Mouse (Mus musculus): ENCODE results near the gene Prps2.

DNA sequence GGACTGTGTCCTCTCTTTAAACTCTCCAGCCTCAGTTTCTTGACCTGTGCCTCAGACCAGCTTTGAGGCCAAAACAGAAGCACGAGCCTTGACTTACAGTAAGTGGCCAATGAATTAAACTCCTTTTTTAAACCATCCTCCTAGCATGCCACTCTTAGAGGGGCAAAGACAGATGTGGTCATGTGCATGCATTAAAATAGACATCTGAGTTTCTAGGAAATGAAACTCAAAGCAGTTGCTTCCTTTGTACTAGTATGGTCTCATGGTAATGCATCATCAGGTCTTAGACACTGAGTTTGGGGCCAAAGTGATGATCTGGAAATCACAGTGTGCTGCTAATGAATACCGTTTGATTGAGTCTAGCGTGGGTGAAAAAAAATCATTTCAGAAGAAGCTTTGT, 54.0 kb downstream of the Prps2 start:
- TF ChIP-seq MAFK (IDR thresholded peaks at IDR 0.05; ENCODE audit: insufficient read depth, low read depth, low read length) (no peak), CHD2 (IDR thresholded peaks at IDR 0.05; ENCODE audit: low read depth, low read length) (no peak), ZNF384 (IDR thresholded peaks at IDR 0.05; ENCODE audit: low read depth, low read length) (no peak)

All from ES-E14 (cell line).